Mouse (Mus musculus) liver, embryonic 11.5 days (tissue): ENCODE data around the gene Plekhf1. TPM values are rescaled to one million over a fixed set of nuclear protein-coding genes. Genes with fewer than 3 reads are reported as not detected.

Source experiments
- ATAC-seq: fragments of 200-750 bp; cut with Nextera tagmentation; replicated peaks from 2 replicates; pipeline ENCODE4 v1.8.0; 2017; ENCODE audit warnings: moderate number of reproducible peaks, mild to moderate bottlenecking, moderate TSS enrichment, moderate library complexity; ENCODE audit not compliant: low FRiP score
- DNase-seq: peaks from one replicate; pipeline ENCODE4 v3.0.0-alpha.2; 2017; ENCODE audit warnings: low spot score
- H3K27ac ChIP-seq: fragments of 300-500 bp; sonication (generic); 2 replicates; pipeline ENCODE4 v1.5.1; 2014; ENCODE audit warnings: mild to moderate bottlenecking, low read depth, low read length, control low read depth
- H3K27me3 ChIP-seq: fragments of 300-500 bp; sonication (generic); replicated peaks from 2 replicates; pipeline ENCODE4 v1.6.1; 2014; ENCODE audit warnings: low read length, mixed read lengths; ENCODE audit not compliant: control insufficient read depth, insufficient read depth
- H3K36me3 ChIP-seq: fragments of 300-500 bp; sonication (generic); 2 replicates; pipeline ENCODE4 v1.6.1; 2014; ENCODE audit warnings: mild to moderate bottlenecking, low read length, moderate library complexity, mixed read lengths; ENCODE audit not compliant: control insufficient read depth, insufficient read depth
- H3K4me1 ChIP-seq: fragments of 300-500 bp; sonication (generic); replicated peaks from 2 replicates; pipeline ENCODE4 v1.6.1; 2014; ENCODE audit warnings: low read length, mixed read lengths; ENCODE audit not compliant: control insufficient read depth, insufficient read depth
- H3K4me2 ChIP-seq: fragments of 300-500 bp; sonication (generic); 2 replicates; pipeline ENCODE4 v1.6.1; 2014; ENCODE audit warnings: mild to moderate bottlenecking, control low read depth, moderate library complexity
- H3K4me3 ChIP-seq: fragments of 300-500 bp; sonication (generic); 2 replicates; pipeline ENCODE4 v1.5.1; 2014; ENCODE audit warnings: low read depth, low read length, control low read depth
- H3K9ac ChIP-seq: fragments of 300-500 bp; sonication (generic); 2 replicates; pipeline ENCODE4 v1.6.1; 2014; ENCODE audit warnings: low read depth, low read length, control low read depth
- H3K9me3 ChIP-seq: fragments of 300-500 bp; sonication (generic); 2 replicates; pipeline ENCODE4 v1.6.1; 2016; ENCODE audit warnings: low read length, inconsistent platforms, mixed read lengths; ENCODE audit not compliant: control insufficient read depth
- WGBS: fragments of 180-500 bp; shearing (Covaris S2); extraction: QIAGEN DNeasy Blood & Tissue Kit; methylation state at CpG from one replicate; pipeline ENCODE4 v1.1.7; 2014; 5-methylcytosine and 5-hydroxymethylcytosine counted together
- polyA plus RNA-seq: library from polyadenylated mRNA; unstranded; fragments of >200 nt; fragmentation: Nextera tagmentation; extraction: Ambion mirVana; gene quantifications from 2 replicates; pipeline ENCODE4 v1.2.1, GENCODE M21; 2014

Plekhf1 gene
- 0.67 and 1.2 TPM in 2 replicates for polyA plus RNA-seq

DNA sequence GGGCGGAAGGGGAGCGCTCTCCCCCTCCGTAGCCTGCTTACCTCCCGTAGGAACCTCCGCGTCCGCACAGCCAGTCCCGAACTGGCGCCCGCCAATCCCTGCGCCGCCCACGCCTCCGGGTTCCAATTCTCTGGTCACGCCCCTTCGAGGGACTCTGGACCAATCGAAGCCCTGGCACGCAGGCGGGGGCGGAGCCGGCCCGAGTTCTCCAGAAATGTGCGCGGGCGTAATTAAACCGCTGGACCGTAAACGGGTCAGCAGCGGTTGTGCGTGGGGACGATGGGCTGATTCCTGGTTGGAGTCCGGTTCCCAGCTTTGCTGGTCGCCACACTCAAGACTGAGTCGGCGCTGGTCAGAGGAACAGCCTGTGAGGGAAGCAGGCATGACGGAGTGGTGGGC lies at the start of gene Plekhf1:
TSS of gene Plekhf1 (minus strand) at position 117 of the 399 bp plus-strand sequence.
- peak within 1 kb of the TSS; percentile 96 for H3K4me2 ChIP-seq
- no peaks in the 10 kb centered on the region for H3K9me3 ChIP-seq
- DNase-seq (peak; percentile 88), ATAC-seq (peak; percentile 94)
- WGBS: under 1% methylated on average over 36 of the region's 36 CpGs
- peak within 1 kb of the TSS; percentile 69 for H3K4me3 ChIP-seq
- peaks cover 9% of the 10 kb centered on the region; the same call in 1 of the 2 replicates for H3K27me3 ChIP-seq
- H3K36me3 ChIP-seq: no peaks in the 10 kb centered on the region
- H3K27ac ChIP-seq: peak within 1 kb of the TSS; percentile 32; the same call in 1 of the 2 replicates
- no peaks in the 10 kb centered on the region; the same call in none of the 2 replicates for H3K4me1 ChIP-seq
- H3K9ac ChIP-seq: peak within 1 kb of the TSS; percentile 69

DNA sequence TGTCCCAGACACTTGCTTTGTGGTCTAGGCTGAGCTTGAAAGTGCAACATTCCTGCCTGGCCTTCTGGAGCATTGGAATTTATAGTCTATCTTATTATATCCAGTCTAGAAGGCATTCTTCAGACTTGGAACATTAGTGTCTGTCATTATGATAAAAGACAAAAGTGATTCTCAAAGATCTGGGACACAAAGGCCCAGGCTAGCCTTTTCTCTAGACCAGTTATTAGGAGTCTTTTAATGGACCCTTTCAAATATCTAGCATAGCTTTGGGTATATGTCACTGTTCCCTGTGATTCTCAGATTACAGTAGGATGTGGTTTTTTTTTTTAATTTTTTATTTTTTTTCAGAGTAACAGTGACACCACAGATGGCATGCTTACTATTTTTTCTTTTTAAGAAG lies 44.7 kb upstream of the Plekhf1 start:
- Histone ChIP-seq H3K4me3 (no peak overlapping the region), H3K9ac (no peak overlapping the region), H3K4me2 (no peak overlapping the region), H3K36me3 (peaks cover 2% of the 10 kb centered on the region; the same call in 1 of the 2 replicates), H3K4me1 (peaks cover 9% of the 10 kb centered on the region; the same call in 1 of the 2 replicates), H3K27ac (no peak overlapping the region), H3K9me3 (no peaks in the 10 kb centered on the region), H3K27me3 (no peaks in the 10 kb centered on the region)
- DNase-seq: no peak
- ATAC-seq: no peak

DNA sequence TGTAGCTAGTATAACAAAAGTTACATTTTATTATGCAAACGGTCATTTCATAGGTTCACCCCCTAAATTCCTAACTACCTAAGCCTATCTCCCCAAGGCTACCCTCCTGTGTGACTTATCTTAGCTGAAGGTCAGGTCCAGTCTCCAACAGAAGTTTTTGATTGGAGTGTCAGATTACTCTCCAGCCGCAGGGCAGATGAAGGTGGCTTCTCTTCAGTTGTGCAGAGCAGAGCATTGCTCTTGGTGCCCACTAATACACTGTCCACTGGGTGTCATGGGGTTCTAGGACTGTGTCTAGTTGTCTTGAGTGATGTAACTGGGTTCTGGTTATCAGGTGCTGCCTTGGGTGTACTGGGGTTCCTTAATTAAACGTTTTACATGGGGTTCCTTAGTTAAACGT lies 44.0 kb upstream of the Plekhf1 start:
- ATAC-seq (peak; percentile 24; the same call in 1 of the 2 replicates), DNase-seq (no peak)
- peaks cover 5% of the 10 kb centered on the region for H3K36me3 ChIP-seq
- H3K9me3 ChIP-seq: no peaks in the 10 kb centered on the region
- 17% methylated on average over 4 of the region's 4 CpGs for WGBS
- no peaks in the 10 kb centered on the region for H3K27me3 ChIP-seq
- peaks cover 9% of the 10 kb centered on the region; the same call in 1 of the 2 replicates for H3K4me1 ChIP-seq
- no peak overlapping the region for H3K27ac ChIP-seq
- H3K4me3 ChIP-seq: peak overlapping the region; percentile 80
- peak overlapping the region; percentile 81 for H3K4me2 ChIP-seq
- H3K9ac ChIP-seq: peak overlapping the region; percentile 70

DNA sequence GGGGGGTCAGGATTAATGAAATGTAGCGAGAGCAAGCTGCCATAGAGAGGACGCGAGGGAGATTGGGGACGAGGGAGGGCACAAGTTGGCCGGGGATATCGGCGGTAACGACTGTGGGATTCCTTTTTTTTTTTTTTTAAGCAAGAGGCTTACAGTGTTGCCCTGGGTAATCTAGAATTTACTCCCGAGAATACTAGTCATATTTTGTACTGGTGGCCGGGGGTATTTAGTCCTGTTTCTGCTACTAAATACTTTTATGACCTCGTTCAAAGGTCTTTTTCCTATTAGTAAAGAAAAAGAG lies 43.6 kb upstream of the Plekhf1 start:
- peak overlapping the region; percentile 81 for H3K4me2 ChIP-seq
- H3K27me3 ChIP-seq: no peaks in the 10 kb centered on the region
- H3K27ac ChIP-seq: no peak overlapping the region
- no peaks in the 10 kb centered on the region for H3K9me3 ChIP-seq
- no peak for DNase-seq
- peaks cover 6% of the 10 kb centered on the region for H3K36me3 ChIP-seq
- H3K4me1 ChIP-seq: peaks cover 9% of the 10 kb centered on the region; the same call in 1 of the 2 replicates
- peak overlapping the region; percentile 70 for H3K9ac ChIP-seq
- ATAC-seq: peak; percentile 66
- H3K4me3 ChIP-seq: peak overlapping the region; percentile 80
- WGBS: under 1% methylated on average over 11 of the region's 11 CpGs

DNA sequence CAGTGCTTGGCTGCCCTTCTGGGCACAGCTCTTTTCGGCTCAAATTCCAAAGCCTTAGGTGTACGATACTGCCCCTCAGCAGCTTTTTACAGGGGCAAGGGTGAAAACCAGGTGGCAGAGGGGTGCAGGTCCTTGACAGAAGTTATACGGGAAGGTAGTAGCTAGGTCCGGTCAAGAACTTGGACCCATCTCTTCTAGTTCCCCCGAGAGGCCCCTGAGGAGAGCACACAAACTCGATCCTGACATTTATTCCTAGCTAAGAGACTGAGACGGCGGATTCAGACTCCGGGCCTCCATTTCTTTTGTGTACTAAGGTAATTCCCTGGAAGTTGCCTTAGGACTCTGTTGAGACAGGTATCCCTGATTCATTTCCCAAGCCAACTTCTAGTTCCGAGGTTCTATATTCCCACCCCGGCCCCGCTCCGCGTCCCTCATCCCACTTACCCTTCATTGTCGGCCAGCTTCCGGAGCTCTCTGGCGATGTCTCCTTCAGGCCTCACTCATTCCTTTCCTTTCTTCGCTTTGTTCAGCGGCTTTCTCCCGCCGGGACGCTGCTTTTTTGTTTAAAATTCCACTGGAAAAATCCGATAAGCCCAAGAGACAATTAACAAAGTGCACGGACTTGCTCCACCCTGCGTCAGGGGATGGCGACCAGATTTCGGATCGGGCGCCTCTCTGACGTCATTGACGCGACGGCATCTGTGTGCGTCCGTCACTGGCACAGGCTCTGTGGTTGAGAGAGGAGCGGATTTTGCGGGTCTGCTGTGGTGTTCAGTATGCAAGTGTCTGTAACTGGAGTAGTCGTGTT lies 43.1 kb upstream of the Plekhf1 start, which contains the start of gene Pop4:
TSS of gene Pop4 (minus strand) at position 721 of the 808 bp plus-strand sequence.
- H3K27ac ChIP-seq: no peak within 1 kb of the TSS

DNA sequence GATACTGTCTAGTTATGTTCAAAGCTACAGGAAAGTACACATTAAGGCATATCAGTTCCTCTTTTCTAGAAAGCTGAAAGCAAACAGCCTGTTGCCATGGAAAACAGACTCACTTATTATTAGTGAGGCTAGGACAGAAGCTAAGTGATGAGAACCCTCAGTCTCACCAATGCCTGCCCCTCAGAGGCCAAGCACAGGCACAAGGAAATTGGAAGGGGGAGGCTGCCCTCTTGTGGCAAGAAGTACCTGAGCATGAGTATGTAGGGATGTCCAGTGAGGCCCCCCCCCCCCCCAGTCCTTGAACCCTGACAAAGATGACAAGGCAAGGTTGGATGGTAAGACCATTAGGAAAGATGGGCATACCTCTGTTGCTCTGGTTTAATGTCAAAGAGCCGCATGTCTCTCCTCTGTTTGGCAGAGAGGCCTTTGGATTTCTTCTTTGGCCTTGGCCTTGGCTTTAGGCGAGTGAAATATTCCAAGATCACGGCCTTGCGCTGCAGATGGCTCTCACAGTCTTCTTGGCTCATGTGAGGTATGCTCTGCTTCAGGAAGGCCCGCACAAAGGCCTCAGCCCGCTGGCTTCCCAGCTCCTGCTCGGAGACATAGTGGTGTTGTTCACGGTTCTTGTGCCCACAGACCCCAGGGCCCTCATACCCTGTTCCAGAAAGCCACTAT lies 39.3 kb upstream of the Plekhf1 start:
- Histone ChIP-seq H3K9me3 (no peaks in the 10 kb centered on the region), H3K9ac (no peak overlapping the region), H3K4me3 (no peak overlapping the region), H3K27ac (no peak overlapping the region), H3K4me1 (peaks cover 9% of the 10 kb centered on the region; the same call in 1 of the 2 replicates), H3K27me3 (no peaks in the 10 kb centered on the region), H3K36me3 (peaks cover 30% of the 10 kb centered on the region), H3K4me2 (no peak overlapping the region)
- DNase-seq (no peak), ATAC-seq (no peak)
- 89% methylated on average over 8 of the region's 8 CpGs for WGBS

More for the DNA sequence above, 43.1 kb upstream of the Plekhf1 start, which contains the start of gene Pop4:
- ATAC-seq (peak; percentile 92), DNase-seq (peak; percentile 90)
- peaks cover 9% of the 10 kb centered on the region; the same call in 1 of the 2 replicates for H3K4me1 ChIP-seq
- peak within 1 kb of the TSS; percentile 80 for H3K4me3 ChIP-seq
- peak within 1 kb of the TSS; percentile 70 for H3K9ac ChIP-seq
- H3K9me3 ChIP-seq: no peaks in the 10 kb centered on the region
- 1% methylated on average over 38 of the region's 38 CpGs for WGBS
- no peaks in the 10 kb centered on the region for H3K27me3 ChIP-seq
- peak within 1 kb of the TSS; percentile 81 for H3K4me2 ChIP-seq
- H3K36me3 ChIP-seq: peaks cover 12% of the 10 kb centered on the region

DNA sequence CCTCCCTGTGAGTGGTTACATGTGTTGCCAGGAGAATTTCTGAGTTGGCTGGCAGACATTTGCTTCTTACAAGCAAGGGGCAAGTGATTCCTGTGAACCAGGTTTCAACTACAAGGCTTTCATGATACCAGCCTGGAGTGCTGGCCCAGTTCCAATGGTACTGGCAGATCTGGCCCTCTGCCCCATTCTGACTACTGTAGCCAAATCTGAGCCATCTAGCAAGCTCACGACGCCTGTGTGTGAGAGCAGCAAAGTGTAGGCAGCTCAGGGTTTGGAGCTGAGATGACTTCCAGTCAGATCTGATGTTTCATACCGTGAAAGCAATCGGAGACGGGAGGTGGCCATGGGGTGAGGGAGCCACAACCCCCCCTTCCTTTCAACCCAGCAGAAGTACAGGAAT lies 34.6 kb upstream of the Plekhf1 start:
- H3K36me3 ChIP-seq: peaks cover 27% of the 10 kb centered on the region
- no peak for DNase-seq
- H3K27ac ChIP-seq: no peak overlapping the region
- H3K9me3 ChIP-seq: no peaks in the 10 kb centered on the region
- no peaks in the 10 kb centered on the region for H3K4me1 ChIP-seq
- H3K27me3 ChIP-seq: no peaks in the 10 kb centered on the region
- H3K4me2 ChIP-seq: no peak overlapping the region
- no peak overlapping the region for H3K9ac ChIP-seq
- H3K4me3 ChIP-seq: no peak overlapping the region
- ATAC-seq: no peak
- 94% methylated on average over 5 of the region's 5 CpGs for WGBS

DNA sequence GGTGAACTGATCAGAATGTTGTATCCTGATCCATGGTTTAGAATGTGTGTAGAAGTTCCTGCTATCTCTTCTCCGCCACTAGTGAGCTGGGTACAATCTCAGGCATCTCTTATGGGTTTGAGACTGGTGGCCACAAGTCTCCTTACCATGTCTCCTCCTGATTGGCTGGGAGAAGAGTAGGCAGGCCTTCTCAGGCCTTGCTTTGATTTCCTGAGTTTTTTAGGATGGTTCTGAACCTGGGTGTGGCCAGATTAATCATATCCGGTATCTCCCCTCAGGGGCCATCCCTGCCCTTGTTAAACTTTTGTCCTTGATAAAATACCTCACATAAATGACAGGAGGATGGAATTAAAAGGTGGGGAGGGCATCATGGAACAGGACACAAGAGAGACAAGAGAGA lies 31.8 kb upstream of the Plekhf1 start:
- WGBS: 83% methylated on average over 2 of the region's 2 CpGs
- H3K27ac ChIP-seq: no peak overlapping the region
- DNase-seq: no peak
- H3K9ac ChIP-seq: no peak overlapping the region
- no peak overlapping the region for H3K4me2 ChIP-seq
- no peaks in the 10 kb centered on the region for H3K4me1 ChIP-seq
- no peaks in the 10 kb centered on the region for H3K27me3 ChIP-seq
- H3K4me3 ChIP-seq: no peak overlapping the region
- no peaks in the 10 kb centered on the region for H3K9me3 ChIP-seq
- ATAC-seq: no peak
- peaks cover 14% of the 10 kb centered on the region; the same call in 1 of the 2 replicates for H3K36me3 ChIP-seq
